Mouse (Mus musculus) urinary bladder, adult 2 months (tissue): ENCODE measurements around the gene Reps2. TPM values are rescaled to one million over a fixed set of nuclear protein-coding genes. Genes with fewer than 3 reads are reported as not detected.

ENCODE experiments used
- DNase-seq: peaks from one replicate; pipeline ENCODE4 v3.0.0; 2022; ENCODE audit warnings: low spot score
- polyA plus RNA-seq: library from polyadenylated mRNA; depleted of rRNA; stranded (reverse); fragments of >200 nt; gene quantifications from 2 replicates; pipeline ENCODE4 v1.2.3, GENCODE M21; 2012; rRNA removed

The Reps2 gene
- 5.6 and 7.3 TPM in 2 replicates for polyA plus RNA-seq

DNA sequence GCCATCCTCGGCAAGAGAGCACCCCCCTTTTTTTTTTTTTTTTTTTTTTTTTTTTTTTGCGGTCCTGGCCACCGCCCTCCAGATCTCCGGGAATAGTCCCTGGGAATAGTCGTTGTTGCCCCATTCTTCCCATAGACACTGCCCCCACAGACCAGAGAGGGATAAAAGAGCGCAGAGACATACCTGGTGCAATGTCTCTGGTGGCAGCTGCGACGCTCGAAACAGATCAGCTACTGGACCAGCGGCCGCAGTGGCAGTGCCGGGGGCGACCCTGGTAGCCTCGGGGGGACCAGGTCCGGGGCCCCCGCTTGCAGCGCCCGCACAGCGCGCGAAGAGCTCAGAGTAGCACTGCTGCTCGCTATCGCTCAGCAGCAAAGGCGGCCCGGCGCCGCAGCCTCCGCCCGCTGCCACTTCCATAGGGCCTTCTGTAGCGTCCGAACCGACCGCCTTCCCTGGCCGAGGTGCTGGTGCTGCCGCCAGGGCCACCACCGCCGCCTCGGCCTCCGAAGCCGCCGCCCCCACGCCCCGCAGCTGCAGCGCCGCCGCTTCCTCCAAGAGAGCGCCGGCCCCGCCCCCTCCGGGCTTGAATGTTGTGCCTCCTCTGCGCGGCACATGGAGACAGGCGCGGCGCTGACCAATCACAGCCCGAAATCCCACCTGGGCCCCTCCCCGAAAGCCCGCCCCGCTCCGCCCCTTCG is at the start of gene Reps2:
TSS of gene Reps2 (minus strand) at position 559 of the 698 bp plus-strand sequence.
- DNase-seq, result peak; percentile 56

DNA sequence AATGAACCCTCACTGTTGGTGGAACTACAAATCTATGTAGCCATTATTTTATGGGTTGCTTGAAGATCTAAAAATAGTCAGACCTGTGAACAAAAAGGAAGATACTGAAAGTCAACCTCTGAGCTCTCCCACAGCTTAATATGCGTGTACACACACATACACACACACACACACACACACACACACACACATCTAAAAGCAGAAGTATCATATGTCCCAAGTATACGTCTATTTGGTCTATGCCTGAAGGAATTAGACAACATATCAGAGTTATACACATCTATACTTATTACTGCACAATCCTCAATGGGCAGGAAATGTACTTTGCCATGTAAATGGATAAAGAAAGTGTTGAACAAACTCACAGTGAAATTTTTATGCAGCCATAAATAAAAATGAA is 47.8 kb upstream of the Reps2 start:
- DNase-seq, result no peak

DNA sequence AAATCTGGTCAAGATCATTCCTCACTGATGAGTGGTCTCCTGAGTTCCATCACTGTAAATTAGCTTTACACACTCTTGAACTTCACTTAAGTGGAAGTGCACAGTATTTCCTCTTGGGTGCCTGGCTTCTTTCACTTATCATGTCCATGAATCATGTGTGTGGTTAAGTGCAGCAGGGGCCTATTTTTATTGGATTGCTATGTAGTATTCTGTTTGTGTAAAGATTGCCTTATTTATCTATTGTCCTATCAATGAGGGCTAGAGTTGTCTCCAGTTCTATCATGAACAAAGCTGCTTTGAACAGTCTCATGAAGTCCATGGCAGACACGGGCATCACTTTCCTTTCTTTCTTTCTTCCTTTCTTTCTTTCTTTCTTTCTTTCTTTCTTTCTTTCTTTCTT is 41.9 kb upstream of the Reps2 start:
- DNase-seq, result no peak

DNA sequence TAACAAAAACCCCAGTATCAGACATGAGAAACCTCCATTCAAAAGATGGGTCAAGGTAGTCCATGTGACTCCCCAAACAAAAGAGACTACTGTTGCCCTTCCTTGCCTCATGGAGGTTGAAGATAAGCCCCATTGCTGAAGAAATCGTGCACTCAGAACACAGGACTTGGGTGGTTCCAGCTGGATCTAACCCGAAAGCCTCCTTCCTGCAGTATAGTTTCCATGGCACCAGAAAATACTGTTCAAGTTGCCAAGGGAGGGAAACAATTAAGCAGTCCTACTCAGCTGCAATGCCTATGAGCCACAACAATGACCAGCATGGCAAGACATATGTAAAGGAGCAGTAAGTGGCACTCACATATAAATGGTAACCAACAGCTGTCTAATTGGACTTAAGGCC is 36.1 kb upstream of the Reps2 start:
- DNase-seq, result no peak

DNA sequence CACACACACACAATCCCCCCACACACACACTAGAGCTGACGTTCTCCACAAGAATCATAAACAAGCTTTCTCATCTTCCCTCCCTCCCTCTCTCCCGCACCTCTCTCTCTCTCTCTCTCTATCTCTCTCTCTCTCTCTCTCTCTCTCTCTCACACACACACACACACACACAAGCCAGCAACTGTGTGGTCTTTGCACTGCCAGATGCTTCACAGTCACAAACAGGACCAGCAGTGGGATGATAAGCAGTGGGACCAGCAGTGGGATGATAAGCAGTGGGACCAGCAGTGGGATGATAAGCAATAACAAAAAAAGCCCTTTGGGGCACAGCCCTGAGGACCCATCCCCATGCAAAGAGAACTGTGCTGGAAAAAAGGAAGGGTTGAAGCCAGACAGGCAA is 35.4 kb upstream of the Reps2 start:
- no peak for DNase-seq

DNA sequence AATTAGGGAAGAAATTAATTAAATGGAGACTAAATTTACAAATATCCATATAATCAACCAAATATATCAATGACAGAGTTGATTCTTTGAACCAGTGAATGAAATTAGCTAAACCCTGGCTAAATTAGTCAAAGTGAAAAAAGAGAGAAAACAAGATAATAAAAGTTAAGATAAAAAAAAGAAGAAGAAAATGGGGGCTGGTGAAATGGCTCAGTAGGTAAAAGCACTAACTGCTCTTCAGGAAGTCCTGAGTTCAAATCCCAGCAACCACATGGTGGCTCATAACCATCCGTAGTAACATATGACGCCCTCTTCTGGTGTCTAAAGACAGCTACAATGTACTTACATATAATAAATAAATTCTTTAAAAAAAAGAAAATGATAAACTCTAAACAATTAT is 22.7 kb upstream of the Reps2 start:
- no peak for DNase-seq

DNA sequence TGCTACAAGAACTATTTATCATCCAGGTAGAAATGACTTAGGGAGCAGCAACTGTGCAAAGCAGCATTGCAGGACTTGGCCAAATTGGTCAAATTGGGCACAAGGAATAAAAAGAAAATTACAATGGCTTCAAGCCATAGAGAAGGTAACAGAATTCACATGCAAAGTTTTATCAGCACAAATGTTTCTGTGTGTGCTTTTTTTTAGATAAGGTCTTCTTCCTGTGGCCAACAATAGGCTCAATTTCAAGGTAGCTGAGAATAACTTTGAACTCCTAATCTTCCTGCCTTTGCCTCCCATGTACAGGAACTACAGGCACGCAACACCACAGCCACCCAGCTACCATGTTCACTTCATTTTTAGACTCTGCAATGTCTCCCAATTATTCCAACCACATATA is 16.7 kb upstream of the Reps2 start:
- DNase-seq, result no peak

DNA sequence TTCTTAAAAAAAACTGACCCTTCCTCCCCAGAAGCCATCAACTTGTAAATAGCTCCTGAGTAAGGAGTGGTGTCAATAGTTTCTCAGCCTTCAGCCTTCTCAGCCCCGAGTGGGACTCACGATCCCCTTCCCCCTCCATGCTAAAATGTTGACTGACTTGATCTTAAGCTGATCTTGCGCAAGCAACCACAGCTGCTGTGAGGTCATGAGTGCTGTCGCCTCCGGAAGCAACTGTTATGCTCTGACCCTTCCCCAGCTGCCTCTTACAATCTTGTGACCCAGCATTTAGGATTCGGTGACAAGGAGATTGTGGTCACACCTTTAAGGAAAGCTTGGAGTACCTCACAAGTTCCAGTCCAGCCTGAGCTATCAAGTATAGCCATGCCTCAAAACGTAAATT is 10.1 kb upstream of the Reps2 start:
- DNase-seq, result no peak

DNA sequence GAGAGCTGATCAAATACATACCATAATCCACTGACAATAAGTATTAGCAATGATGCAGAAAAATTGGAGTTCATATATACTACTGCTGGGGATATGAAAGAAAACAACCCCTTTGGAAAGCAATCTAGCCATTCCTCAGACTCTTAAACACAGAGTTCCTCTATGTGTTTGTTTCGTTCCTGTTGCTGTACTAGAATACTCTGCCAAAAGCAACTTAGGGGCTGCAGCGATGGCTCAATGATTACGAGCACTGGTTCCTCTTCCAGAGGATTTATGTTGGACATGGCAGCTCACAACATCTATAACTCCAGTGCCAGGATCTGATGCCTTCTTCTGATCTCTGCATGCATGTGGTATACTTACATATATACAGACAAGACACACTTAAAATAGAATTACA is 9.0 kb upstream of the Reps2 start:
- DNase-seq, result no peak

DNA sequence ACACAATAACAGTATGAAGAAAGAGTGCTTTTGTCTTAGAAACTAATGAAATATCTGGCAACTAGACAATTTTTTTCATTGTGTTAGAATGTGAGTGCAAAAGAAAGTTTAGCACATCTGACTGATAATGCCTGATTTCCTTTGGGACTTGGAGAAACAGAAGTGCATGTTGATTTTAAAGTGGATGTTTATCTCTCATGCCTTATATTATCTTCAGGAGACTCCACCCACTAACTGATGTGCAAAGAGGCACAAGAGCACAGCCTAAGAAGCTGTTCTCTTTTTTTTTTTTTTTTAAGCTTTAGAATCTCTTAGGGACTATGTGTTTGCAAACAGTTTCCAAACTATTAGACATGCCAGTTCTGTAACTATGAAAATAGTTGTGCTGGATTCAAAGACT is 7.7 kb upstream of the Reps2 start:
- no peak for DNase-seq

DNA sequence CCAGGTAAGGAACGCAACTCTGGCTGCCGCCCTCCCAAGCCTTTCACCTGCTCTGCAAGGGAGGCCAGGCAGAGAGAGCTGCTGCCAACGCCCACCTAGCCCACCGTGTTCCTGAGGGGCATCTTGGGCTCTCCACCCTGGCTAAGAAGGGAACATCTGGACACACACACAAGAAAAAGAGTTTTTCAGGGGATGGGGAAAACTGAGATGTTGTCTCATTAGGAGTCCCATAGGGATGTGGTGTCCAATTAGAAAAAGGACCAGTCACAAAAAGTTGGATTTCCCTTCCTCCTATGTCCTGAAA is 292 bp upstream of the Reps2 start:
- DNase-seq, result no peak

DNA sequence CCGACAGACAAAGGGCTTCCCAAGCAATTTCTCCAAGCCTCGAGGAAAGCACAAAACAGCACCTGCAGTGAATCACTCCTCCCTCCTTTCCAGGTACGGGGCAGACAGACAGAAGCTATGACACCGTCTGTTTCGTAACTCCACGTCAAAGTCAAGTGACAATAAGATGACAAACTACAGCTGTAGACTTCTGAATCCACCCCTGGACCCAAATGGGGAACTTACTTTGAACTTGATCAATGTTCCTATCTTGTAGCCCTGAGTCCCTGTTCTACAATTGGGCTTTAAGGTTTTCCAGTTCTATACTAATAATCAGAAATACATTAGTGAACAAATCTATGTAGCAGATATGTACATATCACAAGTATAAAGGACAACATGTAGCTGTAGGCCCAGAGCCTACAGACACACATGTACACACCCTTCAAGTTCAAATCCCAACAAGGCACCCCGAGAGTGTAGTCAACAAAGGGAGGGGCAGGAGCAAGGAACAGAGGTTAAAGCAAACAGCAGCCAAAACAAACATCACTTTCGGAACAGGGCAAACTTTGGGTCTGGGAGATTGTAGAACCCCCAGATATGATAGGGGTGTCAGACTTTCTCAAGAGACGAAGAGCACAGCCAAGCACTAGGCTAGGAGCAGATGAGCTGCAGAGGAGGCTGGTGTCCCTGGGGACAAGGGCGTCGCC is 903 bp downstream of the Reps2 start:
- no peak for DNase-seq

DNA sequence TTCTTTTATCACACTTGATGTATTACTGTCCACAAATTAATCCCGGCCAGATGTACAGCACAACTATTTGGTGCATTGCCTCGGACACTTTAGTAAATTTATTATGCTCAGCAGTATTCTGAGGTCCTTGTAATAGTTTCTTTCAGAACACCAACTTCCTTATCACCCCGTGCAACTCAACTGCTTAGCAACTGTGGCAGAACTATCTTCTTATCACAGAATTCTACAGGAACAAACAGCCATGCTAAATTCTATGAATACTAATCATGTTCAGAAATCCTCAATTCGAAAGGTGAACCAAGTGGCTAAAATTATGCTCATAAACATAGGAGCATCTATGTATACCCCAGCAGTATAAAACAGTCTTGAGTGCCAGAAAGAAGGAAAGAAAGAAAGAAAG is 1.7 kb downstream of the Reps2 start:
- no peak for DNase-seq

DNA sequence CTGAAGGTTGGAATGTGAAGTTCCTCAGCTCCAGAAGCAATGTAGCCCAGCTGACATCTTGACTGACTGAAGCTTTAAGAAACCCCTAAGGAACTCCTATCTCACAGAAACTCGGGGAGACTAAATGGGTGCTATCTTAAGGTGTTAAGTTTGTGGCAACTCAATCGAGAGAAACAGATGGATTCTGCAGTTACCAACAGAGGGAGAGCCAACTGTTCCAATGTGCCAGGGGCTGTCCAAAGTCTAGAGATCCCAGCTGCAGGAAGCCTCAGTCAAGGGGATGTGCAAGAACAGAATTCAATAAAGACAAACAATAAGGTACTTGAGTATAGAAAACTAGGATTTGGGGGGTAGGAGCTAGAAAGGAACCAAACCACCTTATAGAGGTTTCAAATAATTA is 8.3 kb downstream of the Reps2 start:
- DNase-seq, result no peak

DNA sequence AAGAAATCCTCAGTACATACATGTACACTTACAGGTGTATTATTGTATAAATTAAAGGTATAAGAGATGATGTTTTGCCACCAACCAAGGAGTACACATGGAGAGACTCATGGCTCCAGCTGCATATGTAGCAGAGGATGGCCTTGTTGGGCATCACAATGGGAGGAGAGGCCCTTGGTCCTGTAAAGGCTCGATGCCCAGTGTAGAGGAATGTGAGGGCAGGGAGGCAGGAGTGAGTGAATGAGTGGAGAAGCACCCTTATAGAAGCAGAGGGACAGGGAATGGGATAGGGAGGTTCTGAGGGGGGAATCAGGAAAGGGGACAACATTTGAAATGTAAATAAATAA is 21.4 kb downstream of the Reps2 start:
- DNase-seq, result no peak

DNA sequence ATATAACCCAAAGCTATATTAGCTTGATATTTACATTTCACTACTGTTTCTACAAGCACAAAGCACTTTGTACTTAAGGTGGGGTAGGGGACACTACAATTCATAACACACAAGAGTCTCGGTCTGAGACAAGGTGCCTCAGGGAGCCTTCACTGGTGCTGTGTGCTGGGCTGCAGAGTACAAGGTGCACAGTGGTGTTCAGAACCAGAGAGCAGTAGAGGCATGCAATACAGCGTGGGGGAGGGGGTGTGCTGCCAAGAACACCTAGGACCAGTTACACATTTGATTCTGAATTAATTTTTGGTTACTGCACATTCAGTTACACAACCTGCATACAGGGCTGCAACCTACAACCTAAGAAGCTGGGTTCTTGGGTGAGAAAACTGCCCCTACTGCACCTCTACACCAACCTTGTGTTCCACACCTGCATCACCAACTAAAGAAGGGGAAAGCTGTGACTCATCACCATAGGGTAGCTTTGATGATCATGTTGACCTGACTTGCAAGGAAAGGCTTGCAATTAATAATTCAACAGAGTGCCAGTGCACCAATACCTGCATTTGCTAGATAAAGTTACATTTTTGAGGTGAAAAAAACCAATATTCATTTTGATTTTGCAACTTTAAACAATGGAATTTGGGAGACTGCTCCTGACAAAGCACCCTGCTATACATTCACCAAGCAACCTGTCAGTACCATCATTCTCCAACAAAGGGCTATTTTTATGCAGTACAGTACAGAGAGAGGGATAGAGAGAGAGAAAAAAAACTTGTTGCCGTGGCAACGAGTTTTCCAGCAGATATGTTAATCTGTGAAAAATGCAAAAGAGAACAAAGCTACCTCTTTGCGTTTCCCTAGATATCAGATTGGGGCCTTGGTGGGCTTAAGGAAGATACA is 22.0 kb downstream of the Reps2 start:
- no peak for DNase-seq

DNA sequence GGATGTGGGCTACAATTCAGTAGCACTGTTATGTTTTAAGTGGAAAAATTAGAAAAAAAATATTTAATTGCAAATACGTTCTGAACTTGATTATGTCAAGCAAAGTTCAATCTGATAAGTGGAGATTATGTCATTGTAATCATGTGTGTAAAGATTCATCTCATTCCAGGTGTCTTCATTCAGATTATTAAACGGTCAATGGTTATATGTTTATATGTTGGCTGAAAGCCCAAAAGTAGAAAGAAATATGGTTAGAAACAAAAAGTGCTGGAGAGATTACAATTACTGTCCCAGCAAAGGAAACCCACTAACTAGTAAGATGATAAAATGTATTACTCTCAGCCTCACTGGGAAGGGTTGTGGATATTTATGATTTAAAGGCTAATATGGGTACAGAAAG is 23.7 kb downstream of the Reps2 start:
- DNase-seq, result no peak

DNA sequence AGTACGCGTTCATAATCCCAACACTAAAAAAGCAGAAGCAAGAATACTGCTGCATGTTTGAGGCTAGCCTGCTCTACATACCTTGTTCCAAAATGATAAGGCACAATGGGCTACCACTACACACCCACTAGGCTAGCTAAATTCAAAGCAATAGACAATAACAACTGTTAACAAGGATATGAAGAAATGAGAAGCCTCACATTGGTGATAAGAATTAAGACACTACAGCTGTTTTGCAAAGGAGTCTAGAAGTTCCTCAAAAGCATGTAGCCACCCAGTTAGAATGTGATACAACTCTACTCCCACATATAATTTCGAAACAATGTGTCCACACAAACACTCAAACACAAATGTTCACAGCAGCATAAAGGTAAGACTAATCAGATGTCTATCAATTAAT is 24.9 kb downstream of the Reps2 start:
- no peak for DNase-seq

DNA sequence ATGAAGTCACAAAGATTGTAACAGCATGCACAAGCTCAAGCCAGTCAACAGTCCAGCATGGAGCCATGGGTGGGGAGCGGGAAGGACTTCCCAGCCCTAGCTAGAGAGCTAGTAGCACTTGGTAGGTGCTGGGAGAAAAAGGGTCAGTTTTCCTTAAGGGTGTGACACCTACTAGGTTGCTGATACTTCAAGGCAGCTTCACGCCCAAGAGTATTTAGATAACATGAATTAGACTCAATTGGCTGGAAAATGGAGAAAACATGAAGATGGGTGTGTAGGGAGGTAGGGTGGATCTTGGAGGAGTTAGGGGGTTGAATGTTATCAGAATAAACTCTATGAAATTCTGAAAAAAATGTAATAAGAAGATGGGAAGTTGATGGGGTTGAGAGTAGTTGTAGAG is 37.3 kb downstream of the Reps2 start:
- DNase-seq, result no peak

DNA sequence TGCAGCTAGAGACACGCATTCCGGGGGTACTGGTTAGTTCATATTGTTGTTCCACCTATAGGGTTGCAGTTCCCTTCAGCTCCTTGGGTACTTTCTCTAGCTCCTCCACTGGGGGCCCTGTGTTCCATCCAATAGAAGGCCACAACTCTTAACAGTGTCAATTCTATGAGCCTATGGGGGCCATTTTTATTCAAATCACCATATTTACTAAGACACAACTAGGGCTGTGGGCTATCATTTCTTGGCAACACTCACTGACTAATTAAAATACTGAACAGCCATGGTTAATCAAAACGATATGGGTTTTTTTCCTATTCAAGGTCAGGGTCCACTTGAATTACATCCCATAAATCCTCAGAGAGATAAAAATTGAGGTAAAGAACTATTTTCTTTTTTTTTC is 43.8 kb downstream of the Reps2 start:
- DNase-seq, result no peak

DNA sequence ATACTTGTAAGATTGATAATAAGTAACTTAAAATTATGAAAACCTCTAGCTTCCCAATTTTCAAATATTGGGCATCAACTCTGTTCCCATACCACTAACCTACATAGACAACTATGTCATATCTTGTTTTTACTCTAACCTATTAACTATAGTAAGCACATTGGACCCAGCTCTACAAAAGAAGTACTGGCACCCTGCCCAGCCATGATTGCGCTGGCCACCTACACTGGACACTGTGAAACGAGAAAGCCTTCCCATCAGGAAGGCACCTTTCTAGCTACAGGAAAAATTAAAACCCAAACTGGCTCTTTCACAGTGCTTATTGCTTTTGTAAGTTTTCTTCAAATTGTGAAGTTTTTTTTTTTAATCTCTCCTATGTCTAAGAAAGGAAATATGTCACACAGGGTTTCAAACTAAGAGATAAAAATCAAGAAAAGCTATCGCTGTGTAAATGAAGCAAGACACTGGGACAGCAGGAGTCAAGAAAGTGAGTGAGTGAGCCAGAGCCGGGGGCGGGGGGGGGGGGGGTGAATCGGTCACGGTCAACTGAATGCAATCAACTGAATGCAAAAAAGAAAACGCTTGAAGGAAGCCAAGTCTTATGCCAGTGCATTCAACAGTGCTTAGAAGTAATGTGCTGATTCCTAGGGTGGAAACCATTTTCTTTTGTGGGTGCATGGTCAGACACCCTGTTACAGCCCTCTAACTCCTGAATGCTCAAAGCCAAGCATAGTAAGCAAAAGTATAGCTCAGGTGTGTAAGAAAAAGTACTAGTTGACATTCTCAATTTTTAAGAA is 52.2 kb downstream of the Reps2 start:
- no peak for DNase-seq

DNA sequence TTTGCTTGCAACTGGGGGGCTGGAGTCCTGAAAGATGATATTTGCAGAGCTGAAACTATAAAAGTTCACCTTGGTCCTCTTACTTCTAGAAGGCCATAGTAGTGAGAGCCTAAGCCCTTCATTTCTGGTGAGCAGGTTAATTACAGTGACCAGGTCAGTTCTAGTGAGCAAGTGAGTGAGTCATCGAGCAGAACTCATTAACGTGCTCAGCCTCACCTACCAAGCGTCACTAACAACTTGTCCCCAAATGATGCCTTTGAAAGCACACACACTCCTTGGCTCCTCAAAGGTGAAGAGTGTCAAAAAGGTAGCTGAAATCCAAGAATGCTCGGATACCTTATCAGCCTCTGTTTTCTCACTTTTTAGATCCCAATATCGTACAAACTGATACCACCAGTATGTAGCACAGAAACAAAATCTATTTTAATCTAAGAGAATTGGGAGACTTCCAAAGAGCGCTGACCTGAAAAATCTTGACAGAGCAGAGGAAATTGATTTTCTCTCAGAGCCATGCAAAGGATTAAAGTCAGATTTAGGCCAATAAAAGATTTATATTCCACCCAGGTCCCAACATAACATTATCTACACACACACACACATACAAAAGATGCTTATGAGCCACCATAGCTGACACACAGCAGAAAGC is 53.2 kb downstream of the Reps2 start:
- DNase-seq, result no peak
